In the genomic region with DNA sequence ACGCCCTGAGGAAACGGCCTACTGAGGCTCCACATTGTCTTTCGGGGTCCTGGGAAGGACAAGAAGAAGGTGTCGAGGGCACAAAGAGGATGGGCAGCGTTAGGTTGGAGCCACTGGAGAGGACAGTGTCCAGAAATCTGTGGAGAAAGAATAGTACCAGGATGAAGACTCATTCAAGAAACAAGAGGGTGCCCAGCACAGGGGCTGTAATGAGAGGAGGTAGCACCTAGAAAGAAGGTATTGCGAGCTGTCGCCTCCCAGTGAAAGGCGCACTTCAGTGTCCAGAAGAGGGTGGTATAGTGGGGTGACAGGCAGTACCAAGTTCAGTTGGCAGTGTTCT, we compare ENCODE assay signal across 8 mouse cellular contexts. TPM values are rescaled to one million over a fixed set of nuclear protein-coding genes. Genes with fewer than 3 reads are reported as not detected.
DNase-seq lines count a peak whose midpoint lies in the region; ATAC-seq and TF ChIP-seq lines count a peak whose summit lies in the region.

No protein-coding gene starts in this region.

- no peaks in the 10 kb centered on the region for H3K79me2 ChIP-seq in heart, adult 2 months (replicated peaks; ENCODE audit: control insufficient read depth, insufficient read depth, low read length)
- peaks cover 10% of the 10 kb centered on the region for H3K79me2 ChIP-seq in CH12.LX (replicated peaks; ENCODE audit: control insufficient read depth, extremely low read depth, insufficient read depth, poor library complexity, severe bottlenecking)

- peak; percentile 39; the same call in 1 of the 2 replicates for TF ChIP-seq POLR2A in heart, adult 2 months (IDR thresholded peaks at IDR 0.05; ENCODE audit: insufficient read depth, low read depth, low read length)
- no peak for TF ChIP-seq POLR2A in CH12.LX (IDR thresholded peaks at IDR 0.05; ENCODE audit: low read depth, low read length)

- in situ Hi-C loops in CH12.LX (cut with MboI; ENCODE audit: low pct_ligation_motif_present, low pct_unique_long_range_greater_than_20kb, low sequenced_read_pairs): loop anchor here (5.0 to 10.0 kb wide), 2 partner anchors 45 to 178 kb away; no protein-coding TSS in a partner anchor

- peak overlapping the region; percentile 69 for H3K9ac ChIP-seq in heart, adult 2 months (ENCODE audit: low read depth, low read length)
- peak overlapping the region; percentile 36; the same call in 1 of the 2 replicates for H3K9ac ChIP-seq in CH12.LX (ENCODE audit: insufficient read depth, low read depth)
- H3K9ac ChIP-seq in forebrain, embryonic 15.5 days (replicated peaks): peak overlapping the region; percentile 85
- peak overlapping the region; percentile 79 for H3K9ac ChIP-seq in liver, postnatal 0 days (replicated peaks)

- H3K27ac ChIP-seq in heart, adult 2 months: peak overlapping the region; percentile 90
- peak overlapping the region; percentile 19 for H3K27ac ChIP-seq in CH12.LX (ENCODE audit: insufficient read depth, low read depth)
- peak overlapping the region; percentile 90 for H3K27ac ChIP-seq in forebrain, embryonic 15.5 days (replicated peaks)
- H3K27ac ChIP-seq in liver, postnatal 0 days (ENCODE audit: low read depth): peak overlapping the region; percentile 95

- no peaks in the 10 kb centered on the region for H3K9me3 ChIP-seq in CH12.LX (replicated peaks; ENCODE audit: low read length)
- H3K9me3 ChIP-seq in forebrain, embryonic 15.5 days: no peaks in the 10 kb centered on the region
- no peaks in the 10 kb centered on the region for H3K9me3 ChIP-seq in liver, postnatal 0 days (ENCODE audit: low read length)

- no peak for DNase-seq in heart, adult 2 months
- no peak for DNase-seq in heart, adult 18-20 months
- DNase-seq in CH12.LX (ENCODE audit: extremely low read depth): no peak
- DNase-seq in liver, postnatal 0 days: no peak
- DNase-seq in adrenal gland, adult 8-10 months: no peak
- DNase-seq in layer of hippocampus, adult 18-20 months (ENCODE audit: low spot score in 2 of 2): no peak
- no peak for DNase-seq in spleen, postnatal 4 days (ENCODE audit: low spot score in 2 of 2)

- TF ChIP-seq EP300 in heart, adult 2 months (IDR thresholded peaks at IDR 0.05; ENCODE audit: insufficient read depth, low read depth, low read length): no peak
- no peak for TF ChIP-seq EP300 in CH12.LX (IDR thresholded peaks at IDR 0.05; ENCODE audit: low read length)
- TF ChIP-seq EP300 in liver, postnatal 0 days (IDR thresholded peaks at IDR 0.05; ENCODE audit: low read depth): no peak

- H3K4me2 ChIP-seq in CH12.LX (ENCODE audit: insufficient read depth, low read depth, poor library complexity, severe bottlenecking): peak overlapping the region; percentile 98
- peak overlapping the region; percentile 90 for H3K4me2 ChIP-seq in forebrain, embryonic 15.5 days (replicated peaks)
- peak overlapping the region; percentile 100 for H3K4me2 ChIP-seq in liver, postnatal 0 days (ENCODE audit: low read depth, low read length)

- dilution Hi-C loops in CH12.LX (cut with MboI; ENCODE audit: extremely low pct_ligation_motif_present, extremely low pct_unique_long_range_greater_than_20kb, low sequenced_read_pairs): no loop called here

- no peaks in the 10 kb centered on the region for H3K36me3 ChIP-seq in heart, adult 2 months (ENCODE audit: control insufficient read depth, insufficient read depth, low read length)
- H3K36me3 ChIP-seq in CH12.LX (replicated peaks in 1 of 2; ENCODE audit: control insufficient read depth in 1 of 2, insufficient read depth in 1 of 2, low read length in 1 of 2): peaks cover 14 to 30% of the 10 kb centered on the region in 2 experiments
- peaks cover 16% of the 10 kb centered on the region for H3K36me3 ChIP-seq in forebrain, embryonic 15.5 days
- H3K36me3 ChIP-seq in liver, postnatal 0 days (replicated peaks; ENCODE audit: insufficient read depth, low read length): peaks cover 15% of the 10 kb centered on the region

- intact Hi-C loops in heart, adult 2 months (cut with DNase I): loop anchor here (2.0 to 5.0 kb wide), 3 partner anchors 44 to 220 kb away; a partner anchor contains a TSS

- ATAC-seq in forebrain, embryonic 15.5 days (replicated peaks): peak; percentile 0; the same call in 1 of the 2 replicates
- no peak for ATAC-seq in liver, postnatal 0 days

- 2% methylated on average over 8 of the region's 8 CpGs for WGBS in heart, adult 2 months
- 3% methylated on average over 8 of the region's 8 CpGs for WGBS in forebrain, embryonic 15.5 days
- WGBS in liver, postnatal 0 days (ENCODE audit: insufficient replicate concordance): 2% methylated on average over 8 of the region's 8 CpGs

- no peak for TF ChIP-seq CTCF in heart, adult 2 months (IDR thresholded peaks at IDR 0.05)
- peak in 1 of 2 experiments; percentile 39; a peak in 2 of 4 replicates for TF ChIP-seq CTCF in CH12.LX (conservative IDR thresholded peaks at IDR 0.05 in 1 of 2, IDR thresholded peaks at IDR 0.05 in 1 of 2; ENCODE audit: low read depth in 2 of 2, low read length in 2 of 2)
- no peak for TF ChIP-seq CTCF in liver, postnatal 0 days (IDR thresholded peaks at IDR 0.05; ENCODE audit: low read depth)

- H3K4me3 ChIP-seq in heart, adult 2 months: peak overlapping the region; percentile 80
- peak overlapping the region; percentile 49 to 88 (median 59) for H3K4me3 ChIP-seq in CH12.LX (replicated peaks in 1 of 3; ENCODE audit: low read depth in 2 of 3, low read length in 2 of 3, poor library complexity in 1 of 3)
- peak overlapping the region; percentile 72 for H3K4me3 ChIP-seq in forebrain, embryonic 15.5 days
- peak overlapping the region; percentile 78 for H3K4me3 ChIP-seq in liver, postnatal 0 days (ENCODE audit: low read depth, low read length)

- TF ChIP-seq RAD21 in CH12.LX (IDR thresholded peaks at IDR 0.05; ENCODE audit: low read depth, low read length): no peak

- no peaks in the 10 kb centered on the region for H3K27me3 ChIP-seq in heart, adult 2 months (ENCODE audit: control insufficient read depth, insufficient read depth, low read length)
- peaks cover 11% of the 10 kb centered on the region for H3K27me3 ChIP-seq in CH12.LX (replicated peaks)
- H3K27me3 ChIP-seq in forebrain, embryonic 15.5 days: no peaks in the 10 kb centered on the region
- 0 out of 2 replicates have a peak, but pooled peaks cover 3% of the 10 kb centered on the region for H3K27me3 ChIP-seq in liver, postnatal 0 days (ENCODE audit: insufficient read depth, low read length)

- H3K4me1 ChIP-seq in heart, adult 2 months (ENCODE audit: control insufficient read depth, insufficient read depth, low read length): peaks cover 4% of the 10 kb centered on the region
- H3K4me1 ChIP-seq in CH12.LX (ENCODE audit: control insufficient read depth in 1 of 2, insufficient read depth in 2 of 2): peaks cover 7 to 27% of the 10 kb centered on the region in 2 experiments; a peak in 3 of 4 replicates
- peaks cover 40% of the 10 kb centered on the region for H3K4me1 ChIP-seq in forebrain, embryonic 15.5 days
- peaks cover 36% of the 10 kb centered on the region for H3K4me1 ChIP-seq in liver, postnatal 0 days (ENCODE audit: insufficient read depth)

RNA-seq across cellular contexts. Expression of a gene that starts 0.7 kb away (rescaled TPM):
- 1 to 10 TPM; 9.0 TPM for total RNA-seq in heart, adult 2 months (2021)
- polyA plus RNA-seq in heart, adult 2 months (2012; rRNA removed): 11.8 and 12.6 TPM in 2 replicates
- total RNA-seq in heart, adult 18-20 months (2021): 10 to 100 TPM; 11.0 to 13.1 TPM
- total RNA-seq in CH12.LX (2012; rRNA removed) (157 and 189 TPM in 2 replicates), CH12.LX (2014; rRNA removed) (183 and 189 TPM in 2 replicates)
- polyA plus RNA-seq in CH12.LX (2012; ENCODE audit: insufficient read length, low read depth): 117 and 146 TPM in 2 replicates
- polyA plus RNA-seq in forebrain, embryonic 15.5 days (2015; fragmentation: Nextera tagmentation; extraction: Ambion mirVana): 86.4 and 96.1 TPM in 2 replicates
- polyA plus RNA-seq in liver, postnatal 0 days (2015; fragmentation: Nextera tagmentation; extraction: Ambion mirVana): 25.1 and 27.5 TPM in 2 replicates
- total RNA-seq in adrenal gland, adult 8-10 months (2022): 10 to 100 TPM; 44.3 to 56.0 (median 51.0) TPM
- 10 to 100 TPM; 21.5 to 26.2 TPM for total RNA-seq in layer of hippocampus, adult 18-20 months (2021)

RNA-seq across cellular contexts. Expression of a gene that starts 0.7 kb away (rescaled TPM):
- total RNA-seq in heart, adult 2 months (2021): 1 to 10 TPM; 1.3 to 1.8 TPM
- polyA plus RNA-seq in heart, adult 2 months (2012; rRNA removed): 5.9 and 8.0 TPM in 2 replicates
- 1 to 10 TPM; 1.2 to 1.6 TPM for total RNA-seq in heart, adult 18-20 months (2021)
- total RNA-seq in CH12.LX (2012; rRNA removed) (4.2 and 4.5 TPM in 2 replicates), CH12.LX (2014; rRNA removed) (1.2 and 1.4 TPM in 2 replicates)
- polyA plus RNA-seq in CH12.LX (2012; ENCODE audit: insufficient read length, low read depth): 3.5 and 4.1 TPM in 2 replicates
- 19.2 and 19.8 TPM in 2 replicates for polyA plus RNA-seq in forebrain, embryonic 15.5 days (2015; fragmentation: Nextera tagmentation; extraction: Ambion mirVana)
- polyA plus RNA-seq in liver, postnatal 0 days (2015; fragmentation: Nextera tagmentation; extraction: Ambion mirVana): 3.6 and 4.7 TPM in 2 replicates
- 10 to 100 TPM; 44.5 to 52.2 (median 47.6) TPM for total RNA-seq in adrenal gland, adult 8-10 months (2022)
- total RNA-seq in layer of hippocampus, adult 18-20 months (2021): 10 to 100 TPM; 73.3 to 75.5 TPM

RNA-seq across cellular contexts. Expression of a gene that starts 16.1 kb away (rescaled TPM):
- total RNA-seq in heart, adult 2 months (2021): 1 to 10 TPM; 2.0 to 2.2 TPM
- 3.6 and 4.8 TPM in 2 replicates for polyA plus RNA-seq in heart, adult 2 months (2012; rRNA removed)
- 1 to 10 TPM; 1.7 to 2.0 TPM for total RNA-seq in heart, adult 18-20 months (2021)
- total RNA-seq in CH12.LX (2012; rRNA removed) (not detected in 2 replicates), CH12.LX (2014; rRNA removed) (not detected in 2 replicates)
- not detected in 2 replicates for polyA plus RNA-seq in CH12.LX (2012; ENCODE audit: insufficient read length, low read depth)
- 3.5 and 3.7 TPM in 2 replicates for polyA plus RNA-seq in forebrain, embryonic 15.5 days (2015; fragmentation: Nextera tagmentation; extraction: Ambion mirVana)
- polyA plus RNA-seq in liver, postnatal 0 days (2015; fragmentation: Nextera tagmentation; extraction: Ambion mirVana): 0.34 and 0.45 TPM in 2 replicates
- total RNA-seq in adrenal gland, adult 8-10 months (2022): 10 to 100 TPM; 10.2 to 30.3 (median 20.0) TPM
- total RNA-seq in layer of hippocampus, adult 18-20 months (2021): 10 to 100 TPM; 87.9 to 90.5 TPM

RNA-seq across cellular contexts. Expression of a gene that starts 17.5 kb away (rescaled TPM):
- under 1 TPM in 1 of 2 experiments, not detected in 1; 0.18 TPM for total RNA-seq in heart, adult 2 months (2021)
- polyA plus RNA-seq in heart, adult 2 months (2012; rRNA removed): 0.41 and 0.84 TPM in 2 replicates
- total RNA-seq in heart, adult 18-20 months (2021): under 1 TPM in 1 of 2 experiments, not detected in 1; 0.18 TPM
- total RNA-seq in CH12.LX (2012; rRNA removed) (0.08 TPM in 2 replicates), CH12.LX (2014; rRNA removed) (0.19 TPM in 2 replicates)
- polyA plus RNA-seq in CH12.LX (2012; ENCODE audit: insufficient read length, low read depth): 0.71 and 1.0 TPM in 2 replicates
- 0.80 and 0.91 TPM in 2 replicates for polyA plus RNA-seq in forebrain, embryonic 15.5 days (2015; fragmentation: Nextera tagmentation; extraction: Ambion mirVana)
- polyA plus RNA-seq in liver, postnatal 0 days (2015; fragmentation: Nextera tagmentation; extraction: Ambion mirVana): 8.6 and 8.9 TPM in 2 replicates
- total RNA-seq in adrenal gland, adult 8-10 months (2022): 1 to 10 TPM; 2.3 to 3.1 (median 2.7) TPM
- 10 to 100 TPM; 12.6 to 13.4 TPM for total RNA-seq in layer of hippocampus, adult 18-20 months (2021)

RNA-seq across cellular contexts. Expression of a gene that starts 23.8 kb away (rescaled TPM):
- total RNA-seq in heart, adult 2 months (2021): 10 to 100 TPM; 22.2 to 24.6 TPM
- 31.3 and 40.5 TPM in 2 replicates for polyA plus RNA-seq in heart, adult 2 months (2012; rRNA removed)
- total RNA-seq in heart, adult 18-20 months (2021): 10 to 100 TPM; 19.8 to 31.3 TPM
- 1.0 and 1.3 TPM in 2 replicates for total RNA-seq in CH12.LX (2012; rRNA removed)
- 0.50 and 0.77 TPM in 2 replicates for total RNA-seq in CH12.LX (2014; rRNA removed)
- polyA plus RNA-seq in CH12.LX (2012; ENCODE audit: insufficient read length, low read depth): 0.67 and 1.4 TPM in 2 replicates
- polyA plus RNA-seq in forebrain, embryonic 15.5 days (2015; fragmentation: Nextera tagmentation; extraction: Ambion mirVana): 51.8 and 54.4 TPM in 2 replicates
- 0.88 and 1.4 TPM in 2 replicates for polyA plus RNA-seq in liver, postnatal 0 days (2015; fragmentation: Nextera tagmentation; extraction: Ambion mirVana)
- 10 to 100 TPM; 15.1 to 24.4 (median 19.7) TPM for total RNA-seq in adrenal gland, adult 8-10 months (2022)
- total RNA-seq in layer of hippocampus, adult 18-20 months (2021): 100 to 1,000 TPM; 445 to 503 TPM

Comparison
In these comparisons a context has a peak if more than half of its experiments do, and no peak if none do; other contexts are left out.
1. H3K27ac ChIP-seq: peak in every context shown above with its lines; median percentile 95 in liver, postnatal 0 days; 90 in heart, adult 2 months; 90 in forebrain, embryonic 15.5 days; 19 in CH12.LX.
2. RNA of a gene that starts 0.7 kb away (total RNA-seq): 73.3 to 75.5 TPM in layer of hippocampus, adult 18-20 months and 44.5 to 52.2 TPM in adrenal gland, adult 8-10 months; 1.2 to 4.5 TPM in CH12.LX, 1.3 to 1.8 TPM in heart, adult 2 months and 1.2 to 1.6 TPM in heart, adult 18-20 months; every median in the first group is over 4 times any median in the second.
3. Peak in every context shown above with its lines, with median percentiles within 50 percentile points of each other: H3K4me3 ChIP-seq, H3K9ac ChIP-seq and H3K4me2 ChIP-seq.